Mouse (Mus musculus) hindbrain, embryonic 10.5 days (tissue): ENCODE measurements around the gene Timm22. TPM values are rescaled to one million over a fixed set of nuclear protein-coding genes. Genes with fewer than 3 reads are reported as not detected.

Experiments used
- DNase-seq: peaks from one replicate; pipeline ENCODE4 v3.0.0-alpha.2; 2017; ENCODE audit warnings: low spot score
- H3K27ac ChIP-seq: fragments of 300-500 bp; sonication (generic); 2 replicates; pipeline ENCODE4 v1.5.1; 2016; ENCODE audit warnings: mild to moderate bottlenecking, moderate library complexity
- H3K27me3 ChIP-seq: fragments of 300-500 bp; sonication (generic); 2 replicates; pipeline ENCODE4 v1.6.1; 2016; ENCODE audit warnings: mild to moderate bottlenecking; ENCODE audit not compliant: poor library complexity, insufficient read depth, severe bottlenecking
- H3K36me3 ChIP-seq: fragments of 300-500 bp; sonication (generic); 2 replicates; pipeline ENCODE4 v1.6.1; 2016; ENCODE audit warnings: mild to moderate bottlenecking, moderate library complexity
- H3K4me1 ChIP-seq: fragments of 300-500 bp; sonication (generic); replicated peaks from 2 replicates; pipeline ENCODE4 v1.6.1; 2016; ENCODE audit warnings: mild to moderate bottlenecking
- H3K4me3 ChIP-seq: fragments of 300-500 bp; sonication (generic); 2 replicates; pipeline ENCODE4 v1.5.1; 2016; ENCODE audit warnings: mild to moderate bottlenecking, moderate library complexity
- H3K9me3 ChIP-seq: fragments of 300-500 bp; sonication (generic); 2 replicates; pipeline ENCODE4 v1.6.1; 2016; ENCODE audit warnings: mild to moderate bottlenecking, moderate library complexity
- WGBS: fragments of 180-500 bp; shearing (Covaris S2); methylation state at CpG from one replicate; pipeline ENCODE4 v1.1.7; 2016; 5-methylcytosine and 5-hydroxymethylcytosine counted together
- polyA plus RNA-seq: library from polyadenylated mRNA; unstranded; fragments of >200 nt; fragmentation: Nextera tagmentation; extraction: Ambion mirVana; gene quantifications from 2 replicates; pipeline ENCODE4 v1.2.1, GENCODE M21; 2016

Timm22 gene
- polyA plus RNA-seq = 123 and 148 TPM in 2 replicates

DNA sequence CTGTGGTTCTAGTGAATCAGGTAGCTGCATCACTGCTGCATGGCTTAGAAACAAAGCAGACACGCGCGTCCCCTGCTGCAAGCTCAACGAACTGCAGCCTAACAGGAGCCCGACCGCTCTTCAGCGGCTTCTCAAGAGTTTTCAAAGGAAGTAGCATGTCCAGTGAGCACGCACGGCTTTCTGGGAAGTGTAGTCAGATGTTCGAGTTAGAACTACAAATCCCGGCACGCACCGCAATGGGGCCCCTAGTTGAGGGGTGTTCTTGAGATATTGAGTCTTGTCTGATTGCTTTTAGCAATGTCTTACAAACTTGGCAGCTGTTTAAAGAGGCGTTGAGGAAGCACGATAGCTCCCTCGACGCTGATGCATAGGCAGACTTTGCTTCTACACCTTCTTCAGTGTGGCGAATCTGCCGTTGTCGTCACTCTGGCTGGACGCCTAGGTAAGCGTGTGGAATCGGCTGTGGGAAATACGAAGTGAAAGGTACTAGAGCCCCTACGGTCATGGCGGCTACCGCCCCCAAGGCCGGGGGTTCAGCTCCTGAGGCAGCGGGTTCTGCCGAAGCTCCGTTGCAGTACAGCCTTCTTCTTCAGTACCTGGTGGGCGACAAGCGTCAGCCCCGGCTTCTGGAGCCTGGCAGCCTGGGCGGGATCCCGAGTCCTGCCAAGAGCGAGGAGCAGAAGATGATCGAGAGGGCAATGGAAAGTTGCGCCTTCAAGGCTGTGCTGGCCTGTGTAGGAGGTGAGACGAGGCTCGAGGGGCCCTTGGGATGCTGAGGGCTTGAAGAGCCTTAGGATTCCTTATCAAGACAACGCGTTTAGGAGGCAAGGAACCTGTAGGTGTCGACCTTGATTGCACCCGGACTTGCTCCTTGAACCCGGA, at the start of gene Timm22:
Gene Timm22, plus strand, starts transcription at position 251 of the 882 bp plus-strand sequence.
- under 1% methylated on average over 46 of the region's 46 CpGs for WGBS
- Histone ChIP-seq H3K27me3 (0 out of 2 replicates have a peak, but pooled peaks cover 10% of the 10 kb centered on the region), H3K27ac (peak within 1 kb of the TSS; percentile 94), H3K9me3 (no peaks in the 10 kb centered on the region), H3K4me3 (peak within 1 kb of the TSS; percentile 91), H3K4me1 (peaks cover 17% of the 10 kb centered on the region), H3K36me3 (peaks cover 21% of the 10 kb centered on the region)
- DNase-seq = peak; percentile 98

DNA sequence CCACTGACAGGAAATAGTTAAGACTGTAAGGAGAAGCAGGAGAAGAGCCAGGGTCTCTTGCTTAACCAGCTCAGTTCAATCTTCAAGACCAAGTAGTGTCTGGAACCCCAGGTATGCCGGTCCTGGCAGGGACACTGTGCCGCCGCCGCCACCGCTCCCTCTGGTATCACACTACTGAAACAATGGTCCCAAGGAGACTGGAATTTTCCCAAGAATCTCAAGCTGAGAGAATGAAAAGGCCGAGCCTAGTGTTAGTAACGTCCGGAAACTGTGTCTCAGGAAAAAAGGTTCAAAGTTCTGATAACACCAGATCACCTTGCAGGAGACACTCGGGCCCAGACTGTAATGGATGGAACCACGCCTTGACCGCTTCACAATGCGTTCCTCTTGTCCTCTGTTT, 49.3 kb upstream of the Timm22 start:
- H3K27me3 ChIP-seq = no peaks in the 10 kb centered on the region
- DNase-seq = no peak
- peak overlapping the region; percentile 70 for H3K27ac ChIP-seq
- H3K4me1 ChIP-seq = peaks cover 85% of the 10 kb centered on the region
- WGBS = 52% methylated on average over 12 of the region's 12 CpGs
- H3K4me3 ChIP-seq = no peak overlapping the region
- H3K36me3 ChIP-seq = no peaks in the 10 kb centered on the region
- no peaks in the 10 kb centered on the region for H3K9me3 ChIP-seq

DNA sequence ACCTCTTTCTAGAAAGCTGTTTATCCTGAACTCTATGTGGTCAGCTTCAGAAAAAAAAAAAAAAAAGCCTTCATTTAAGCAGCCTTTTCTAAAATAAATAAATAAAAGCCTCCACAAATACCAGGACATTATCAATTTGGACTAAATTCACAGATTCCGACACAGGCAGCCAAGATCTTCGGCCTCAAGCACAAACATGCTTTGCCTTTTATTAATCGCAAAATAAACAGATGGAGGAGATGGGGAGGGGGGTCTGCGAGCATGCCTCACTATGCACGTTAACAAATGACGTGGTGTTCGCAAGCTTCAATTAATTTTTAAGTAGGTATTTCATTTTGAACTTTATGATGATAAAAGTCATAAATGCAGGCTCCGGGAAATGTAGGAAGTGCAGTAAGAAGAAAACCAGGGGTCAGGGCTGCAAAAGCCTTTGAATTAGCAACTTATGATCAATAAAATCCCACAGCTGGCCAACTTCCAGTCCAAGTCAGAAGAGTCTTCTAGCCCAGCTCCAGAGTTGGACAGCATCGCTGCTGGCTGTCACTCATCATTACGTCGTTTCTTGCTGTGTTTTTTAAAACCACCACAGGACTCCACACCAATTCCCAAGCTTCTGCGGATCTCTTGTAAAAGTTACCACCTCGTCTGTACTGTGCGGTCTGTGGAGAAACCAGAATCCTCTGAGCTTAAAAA, 48.0 kb upstream of the Timm22 start:
- H3K36me3 ChIP-seq = no peaks in the 10 kb centered on the region
- DNase-seq = no peak
- no peaks in the 10 kb centered on the region for H3K9me3 ChIP-seq
- peak overlapping the region; percentile 12; the same call in 1 of the 2 replicates for H3K27ac ChIP-seq
- H3K27me3 ChIP-seq = no peaks in the 10 kb centered on the region
- no peak overlapping the region for H3K4me3 ChIP-seq
- H3K4me1 ChIP-seq = peaks cover 85% of the 10 kb centered on the region
- WGBS = 57% methylated on average over 14 of the region's 14 CpGs

GRCm38 (mm10) chr11:76360255-76360654, 46.5 kb upstream of the Timm22 start:
- no peak overlapping the region for H3K4me3 ChIP-seq
- DNase-seq = no peak
- H3K36me3 ChIP-seq = no peaks in the 10 kb centered on the region
- WGBS = 59% methylated on average over 6 of the region's 6 CpGs
- H3K4me1 ChIP-seq = peaks cover 91% of the 10 kb centered on the region
- no peaks in the 10 kb centered on the region for H3K27me3 ChIP-seq
- no peaks in the 10 kb centered on the region for H3K9me3 ChIP-seq
- H3K27ac ChIP-seq = peak overlapping the region; percentile 74

DNA sequence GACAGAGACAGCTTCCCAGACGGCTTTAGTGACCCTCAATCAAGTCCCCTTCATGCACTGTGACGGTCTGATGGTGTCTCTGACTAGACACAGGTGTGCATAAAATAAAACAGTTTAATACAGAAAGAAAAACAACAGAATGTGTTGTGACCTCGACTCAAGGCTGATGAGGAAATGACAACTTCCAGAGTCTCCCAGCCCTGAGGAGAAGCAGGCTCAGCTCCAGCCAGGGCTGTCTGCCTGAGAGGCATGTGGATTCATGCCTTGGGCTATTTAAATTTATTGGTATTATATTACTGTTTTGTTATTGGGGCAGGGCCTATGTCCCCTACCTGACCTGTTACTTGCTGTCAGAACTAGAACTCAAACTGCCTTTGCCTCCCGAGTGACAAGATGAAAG, 45.3 kb upstream of the Timm22 start:
- WGBS = 74% methylated on average over 4 of the region's 4 CpGs
- H3K4me1 ChIP-seq = peaks cover 83% of the 10 kb centered on the region
- no peak overlapping the region for H3K27ac ChIP-seq
- H3K9me3 ChIP-seq = no peaks in the 10 kb centered on the region
- DNase-seq = no peak
- no peaks in the 10 kb centered on the region for H3K27me3 ChIP-seq
- H3K4me3 ChIP-seq = no peak overlapping the region
- H3K36me3 ChIP-seq = peaks cover 6% of the 10 kb centered on the region

DNA sequence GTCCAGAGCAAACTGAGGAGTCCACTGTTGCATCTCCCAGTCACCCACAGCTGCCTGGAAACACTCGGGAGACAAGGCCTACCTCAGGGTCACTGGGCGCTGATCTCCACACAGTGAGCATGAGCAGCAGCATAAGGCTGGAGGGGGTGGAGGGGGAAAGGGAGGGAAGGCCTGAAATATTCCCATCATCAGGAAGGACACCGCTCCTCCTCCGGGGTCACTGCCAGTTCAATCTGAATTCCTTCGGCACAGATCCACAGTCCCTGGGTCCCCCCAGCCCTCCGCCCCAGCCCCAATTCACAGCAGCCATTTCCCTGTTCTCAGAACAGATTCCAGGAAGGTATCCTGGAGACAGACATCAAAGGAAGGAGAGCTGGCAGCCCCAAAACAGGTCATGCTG, 43.6 kb upstream of the Timm22 start:
- Histone ChIP-seq H3K4me1 (peaks cover 72% of the 10 kb centered on the region), H3K9me3 (no peaks in the 10 kb centered on the region), H3K27me3 (no peaks in the 10 kb centered on the region), H3K4me3 (0 out of 2 replicates have a peak overlapping the region, but pooled peaks have one; percentile 24), H3K36me3 (peaks cover 12% of the 10 kb centered on the region), H3K27ac (peak overlapping the region; percentile 75)
- 10% methylated on average over 6 of the region's 6 CpGs for WGBS
- DNase-seq = peak; percentile 69

DNA sequence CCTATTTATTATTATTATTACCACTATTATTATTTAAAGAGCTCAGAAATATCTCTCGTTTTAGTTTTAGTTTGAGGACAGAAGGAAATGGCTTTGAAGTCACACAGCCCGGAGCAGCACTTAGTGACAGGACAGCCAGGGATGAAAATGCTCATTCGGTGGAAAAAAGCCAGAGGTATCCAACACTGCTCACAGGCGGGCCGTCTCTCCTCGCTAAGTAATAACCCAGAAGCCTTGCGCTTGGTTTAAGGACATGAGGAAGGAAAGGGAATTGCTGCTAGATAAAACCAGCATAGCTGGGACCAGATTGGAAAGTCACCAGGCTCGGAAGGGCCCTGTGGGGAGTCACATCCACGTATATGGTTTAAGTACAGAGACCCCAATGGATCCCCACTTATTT, 43.1 kb upstream of the Timm22 start:
- Histone ChIP-seq H3K27me3 (no peaks in the 10 kb centered on the region), H3K27ac (peak overlapping the region; percentile 75; the same call in 1 of the 2 replicates), H3K4me3 (no peak overlapping the region), H3K4me1 (peaks cover 67% of the 10 kb centered on the region), H3K9me3 (no peaks in the 10 kb centered on the region), H3K36me3 (peaks cover 12% of the 10 kb centered on the region)
- WGBS = 17% methylated on average over 9 of the region's 9 CpGs
- DNase-seq = no peak

DNA sequence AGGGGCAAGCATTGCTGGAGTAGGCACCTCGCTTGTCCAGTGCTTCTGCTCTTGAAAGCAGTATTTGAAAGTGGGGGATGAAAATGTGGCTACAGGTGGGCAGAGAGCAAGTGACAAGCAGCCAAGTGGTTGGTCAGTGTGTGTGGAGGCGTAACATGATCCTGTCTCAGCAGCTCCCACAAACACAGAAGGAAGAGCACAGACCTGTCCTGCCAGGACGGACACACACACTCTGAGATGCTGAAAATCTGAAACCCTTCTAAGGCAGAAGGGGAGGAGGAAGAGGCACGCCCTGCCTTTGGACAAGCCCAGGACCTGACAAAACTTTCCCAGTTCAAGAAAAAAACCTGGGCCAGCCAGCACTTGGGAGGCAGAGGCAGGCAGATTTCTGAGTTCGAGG, 42.7 kb upstream of the Timm22 start:
- 63% methylated on average over 5 of the region's 5 CpGs for WGBS
- Histone ChIP-seq H3K27ac (peak overlapping the region; percentile 75), H3K4me3 (no peak overlapping the region), H3K9me3 (no peaks in the 10 kb centered on the region), H3K4me1 (peaks cover 63% of the 10 kb centered on the region), H3K27me3 (no peaks in the 10 kb centered on the region), H3K36me3 (peaks cover 12% of the 10 kb centered on the region)
- DNase-seq = no peak

DNA sequence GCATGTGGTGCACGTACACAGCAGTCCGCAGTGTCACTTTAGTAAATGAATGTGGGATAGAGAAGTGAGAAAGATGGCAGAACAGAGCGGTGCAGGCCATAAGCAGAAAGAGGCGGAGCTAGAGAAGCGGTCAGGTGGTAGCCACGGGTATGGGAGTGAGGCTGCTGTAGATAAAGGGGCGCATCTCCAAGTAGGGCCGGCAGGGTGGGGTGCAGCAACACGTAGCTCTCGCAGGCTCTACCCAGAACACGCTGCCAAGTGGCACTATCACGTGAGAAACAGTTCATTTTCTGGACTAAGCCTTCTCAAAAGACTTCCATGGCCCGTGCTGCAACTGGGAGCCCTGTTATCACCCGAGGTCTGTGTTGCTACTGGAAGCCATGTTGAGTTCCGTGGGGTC, 40.0 kb upstream of the Timm22 start:
- WGBS = 93% methylated on average over 15 of the region's 15 CpGs
- Histone ChIP-seq H3K4me3 (no peak overlapping the region), H3K9me3 (no peaks in the 10 kb centered on the region), H3K4me1 (peaks cover 52% of the 10 kb centered on the region), H3K27me3 (no peaks in the 10 kb centered on the region), H3K27ac (no peak overlapping the region), H3K36me3 (peaks cover 12% of the 10 kb centered on the region)
- no peak for DNase-seq

DNA sequence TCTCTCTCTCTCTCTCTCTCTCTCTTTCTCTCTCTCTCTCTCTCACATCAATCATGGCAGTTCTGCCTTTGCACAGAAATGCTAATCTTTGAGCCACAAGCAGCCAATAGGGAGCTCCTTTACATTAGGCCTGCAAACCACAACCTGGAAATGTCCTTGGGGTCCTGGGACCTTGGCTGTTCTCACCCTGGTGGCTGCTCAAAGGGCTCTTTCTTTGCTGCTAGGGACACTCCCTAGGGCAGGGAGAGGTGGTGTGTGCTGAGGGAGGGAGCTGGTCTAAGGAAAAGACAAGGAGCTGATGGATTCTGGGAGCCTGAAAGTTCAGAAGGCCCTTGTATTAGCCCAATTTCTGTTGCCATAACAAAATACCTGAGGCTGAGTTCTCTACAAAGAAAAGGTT, 36.3 kb upstream of the Timm22 start:
- Histone ChIP-seq H3K9me3 (no peaks in the 10 kb centered on the region), H3K4me3 (no peak overlapping the region), H3K4me1 (peaks cover 56% of the 10 kb centered on the region), H3K36me3 (peaks cover 17% of the 10 kb centered on the region), H3K27me3 (no peaks in the 10 kb centered on the region), H3K27ac (no peak overlapping the region)
- DNase-seq = no peak

DNA sequence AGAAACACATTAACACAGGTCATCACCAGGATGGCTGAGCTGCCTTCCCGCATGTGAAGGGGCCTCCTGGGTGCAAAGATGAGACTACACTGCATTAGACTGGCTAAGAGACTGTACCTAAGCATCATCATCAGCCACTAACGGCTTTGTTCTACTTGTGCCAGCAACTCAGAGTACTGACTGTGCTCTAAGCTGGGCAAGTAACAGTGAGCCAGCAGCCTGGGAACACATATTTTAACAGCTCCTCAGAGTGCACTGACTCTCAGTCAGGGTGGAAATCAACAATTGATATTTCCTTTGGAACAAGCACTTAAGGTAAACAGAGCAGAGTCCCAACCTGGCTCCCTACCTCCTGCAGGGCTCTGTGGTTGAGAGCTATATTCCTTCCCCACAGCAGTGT, 34.6 kb upstream of the Timm22 start:
- Histone ChIP-seq H3K27ac (peak overlapping the region; percentile 9; the same call in 1 of the 2 replicates), H3K4me1 (peaks cover 51% of the 10 kb centered on the region), H3K9me3 (no peaks in the 10 kb centered on the region), H3K4me3 (no peak overlapping the region), H3K27me3 (no peaks in the 10 kb centered on the region), H3K36me3 (peaks cover 5% of the 10 kb centered on the region; the same call in 1 of the 2 replicates)
- DNase-seq = no peak
- 79% methylated on average over 2 of the region's 2 CpGs for WGBS

GRCm38 (mm10) chr11:76372534-76372933, 34.2 kb upstream of the Timm22 start:
- H3K27ac ChIP-seq = peak overlapping the region; percentile 9; the same call in 1 of the 2 replicates
- H3K4me3 ChIP-seq = no peak overlapping the region
- no peaks in the 10 kb centered on the region for H3K9me3 ChIP-seq
- H3K4me1 ChIP-seq = peaks cover 55% of the 10 kb centered on the region
- no peaks in the 10 kb centered on the region for H3K27me3 ChIP-seq
- no peak for DNase-seq
- peaks cover 5% of the 10 kb centered on the region; the same call in 1 of the 2 replicates for H3K36me3 ChIP-seq
- WGBS = 48% methylated on average over 6 of the region's 6 CpGs
